Mouse (Mus musculus) limb, embryonic 11.5 days (tissue): ENCODE measurements around the gene Trim37. TPM values are rescaled to one million over a fixed set of nuclear protein-coding genes. Genes with fewer than 3 reads are reported as not detected.
A peak's percentile ranks its signal among the peaks of the same experiment; 100 is the strongest.

Source experiments
- microRNA counts: library from miRNA; unstranded; fragments of <30 nt; microRNA quantifications from one replicate; lab custom pipeline; 2016
- microRNA-seq: library from miRNA; unstranded; fragments of <30 nt; microRNA quantifications from one replicate; pipeline ENCODE4, GENCODE M21; 2016
- polyA plus RNA-seq: library from polyadenylated mRNA; unstranded; fragments of >200 nt; fragmentation: Nextera tagmentation; extraction: Ambion mirVana; gene quantifications from 2 replicates; pipeline ENCODE4 v1.2.1, GENCODE M21; 2014

The Trim37 gene
- polyA plus RNA-seq, 1 experiment from 2014 or later = 39.1 TPM

MicroRNAs encoded within 50 kb of the gene (microRNA counts, 519-probe panel; counts per million panel counts)
- 5,058 counts per million, percentile 83 among the panel's probes with 10 or more counts for microRNA mmu-miR-301a (lab: Ali Mortazavi, UCI)

Small RNA genes lying within 50 kb of the gene (microRNA-seq; reads per million reads assigned to microRNA genes)
- gene Mir301 = 1,748 reads per million, percentile 80 among the genes with 10 or more reads in this experiment

Other genes starting within 250 kb of the Trim37 start
- 7.0 and 7.2 TPM in 2 replicates for gene Ypel2, start 133.4 kb upstream of the Trim37 start, polyA plus RNA-seq
- gene Gdpd1, start 53.0 kb upstream of the Trim37 start, polyA plus RNA-seq = 25.6 and 27.1 TPM in 2 replicates
- 33.4 and 35.2 TPM in 2 replicates for gene Smg8, start 40.3 kb upstream of the Trim37 start, polyA plus RNA-seq
- 18.9 and 21.0 TPM in 2 replicates for gene Prr11, start 18.4 kb upstream of the Trim37 start, polyA plus RNA-seq
- 120 and 123 TPM in 2 replicates for gene Ska2, start 17.8 kb upstream of the Trim37 start, polyA plus RNA-seq
- 2.6 and 2.9 TPM in 2 replicates for gene Ppm1e, start 231.9 kb downstream of the Trim37 start, polyA plus RNA-seq